Mouse (Mus musculus): ENCODE measurements at regions not wholly inside any gene's neighbourhood (a gene's known extent, or its start where the extent isn't known, plus 50 kb on each side); places are given as distances from the start of the nearest gene placed in this dataset.

DNA sequence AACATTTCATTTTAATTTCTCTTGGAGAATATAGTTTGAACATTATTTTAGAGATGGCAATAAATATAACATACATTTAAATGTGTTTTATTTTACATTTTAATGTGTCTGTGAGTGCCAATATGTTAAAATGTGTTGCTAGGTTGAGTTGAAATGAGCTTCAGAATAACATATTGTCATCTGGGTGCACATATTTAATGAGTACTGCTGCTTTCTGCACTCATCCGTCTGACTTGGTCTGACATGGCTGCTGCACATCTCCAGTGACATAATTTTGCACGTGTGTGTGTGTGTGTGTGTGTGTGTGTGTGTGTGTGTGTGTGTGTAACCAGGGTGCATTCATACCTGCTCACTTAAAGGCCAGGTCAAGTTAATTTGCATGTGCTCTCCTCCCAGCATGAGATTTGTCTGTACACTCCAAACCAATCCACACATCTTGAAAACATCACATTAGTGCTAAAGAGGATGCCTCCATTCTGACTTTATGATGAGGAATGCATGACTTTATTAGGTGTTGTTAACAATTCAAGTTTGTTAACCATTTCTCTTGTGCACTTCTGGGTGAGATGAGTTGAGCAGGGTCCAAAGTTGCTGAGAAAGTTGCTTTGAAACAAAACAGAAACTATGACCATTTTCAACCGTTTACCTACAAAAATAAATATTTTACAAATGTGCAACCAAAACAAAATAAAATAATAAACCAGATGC, 334.6 kb downstream of the C1d start:
- no peak for ATAC-seq (replicated peaks; ENCODE audit: low FRiP score, low TSS enrichment, poor library complexity, severe bottlenecking)

DNA sequence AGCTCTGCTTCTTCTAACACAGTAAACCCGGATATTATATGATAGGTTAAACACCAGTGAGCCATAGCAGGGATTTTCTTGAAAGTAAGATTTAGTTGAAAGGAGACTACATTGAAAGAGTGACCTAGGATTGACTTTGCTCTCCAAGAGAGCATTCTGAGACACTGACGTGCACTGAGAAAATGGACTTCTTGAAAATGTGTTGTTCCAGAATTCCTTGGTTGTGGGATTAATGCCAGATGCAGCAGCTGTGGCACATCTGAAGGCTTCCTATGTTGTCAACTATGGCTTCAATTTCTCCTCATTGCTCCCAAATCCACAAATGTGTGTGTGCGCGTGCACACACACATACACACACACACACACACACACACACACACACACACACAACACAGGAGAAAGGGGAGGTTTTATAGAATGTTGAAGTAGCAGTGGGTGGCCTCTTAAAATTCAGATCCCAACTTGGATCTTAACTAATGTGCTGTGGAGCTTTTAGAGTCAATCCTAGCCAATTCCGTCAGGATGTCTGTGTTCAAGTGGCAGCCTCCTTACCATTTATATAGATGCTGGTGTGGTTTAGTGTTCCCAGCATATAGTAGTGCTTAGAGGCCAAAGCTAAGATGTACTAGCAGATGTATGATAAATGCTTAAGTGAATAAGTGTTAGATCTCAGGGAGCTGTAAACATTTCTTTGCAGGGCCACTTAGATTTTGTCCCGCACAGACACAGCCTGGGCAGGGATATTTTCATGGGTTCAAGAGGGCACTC, 346.5 kb downstream of the C1d start:
- no peak for ATAC-seq (replicated peaks; ENCODE audit: low FRiP score, low TSS enrichment, poor library complexity, severe bottlenecking)

DNA sequence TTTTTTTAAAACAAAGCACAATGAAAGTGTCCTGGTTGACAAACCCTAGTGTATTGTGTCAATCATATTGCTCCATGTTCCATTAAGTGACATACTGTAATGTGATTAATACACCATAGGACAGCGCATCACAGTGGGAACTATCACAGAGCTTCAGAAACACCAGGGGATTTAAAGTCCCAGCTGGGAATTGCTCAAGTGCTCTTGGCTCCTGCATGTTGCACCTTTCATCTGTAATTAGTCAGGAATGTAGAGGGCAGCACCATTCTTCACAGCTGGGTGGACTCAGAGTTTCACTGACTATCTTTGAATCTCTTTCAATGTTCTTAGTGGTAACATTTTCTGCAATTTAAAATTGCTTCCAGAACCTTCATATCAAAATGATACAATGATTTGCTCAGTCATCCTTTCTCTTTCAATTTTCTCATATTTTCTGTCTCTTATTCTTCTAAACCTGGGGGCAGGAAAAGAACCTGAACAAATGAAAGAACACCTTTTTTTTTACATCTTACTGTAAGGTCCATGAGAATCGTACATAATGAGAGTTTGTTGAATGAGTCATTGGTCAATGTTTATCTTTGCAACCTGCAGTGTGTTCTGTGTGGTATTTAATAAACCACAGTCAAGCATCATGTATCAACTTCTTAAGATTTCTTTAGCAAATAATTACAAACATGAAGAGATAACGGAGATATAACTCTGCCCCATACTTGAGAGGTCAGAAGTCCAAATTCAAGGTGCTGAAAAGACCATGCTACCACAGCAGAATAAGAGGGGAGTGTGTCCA, 333.0 kb downstream of the Etaa1 start:
- no peak for ATAC-seq (replicated peaks; ENCODE audit: low FRiP score, low TSS enrichment, poor library complexity, severe bottlenecking)

GRCm38 (mm10) chr11:17629541-17630171, 324.0 kb downstream of the Etaa1 start:
- no peak for ATAC-seq (replicated peaks; ENCODE audit: low FRiP score, low TSS enrichment, poor library complexity, severe bottlenecking)

- ATAC-seq (replicated peaks; ENCODE audit: low FRiP score, low TSS enrichment, poor library complexity, severe bottlenecking) = no peak
These were observed 323.5 kb downstream of the Etaa1 start for GRCm38 (mm10) chr11:17630172-17630553.

DNA sequence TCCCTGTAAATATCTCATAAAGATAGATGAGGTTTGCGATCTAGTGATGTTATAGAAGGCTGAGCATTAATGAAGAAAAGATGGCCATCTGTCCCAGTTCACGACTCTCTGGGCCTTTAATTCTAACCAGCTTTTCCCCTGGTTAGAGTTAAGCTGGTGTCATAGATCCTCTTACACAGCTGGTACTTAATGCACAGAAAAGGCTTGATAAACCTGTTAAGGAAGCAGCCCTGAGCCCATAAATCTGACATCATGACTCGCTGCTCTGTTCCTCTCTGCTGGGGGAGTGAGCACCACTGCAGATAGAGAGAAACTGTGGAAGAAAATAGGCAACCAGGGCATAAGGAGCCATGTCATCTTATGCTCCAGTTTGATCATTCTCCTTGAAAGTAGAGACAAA, 316.5 kb downstream of the Etaa1 start:
- ATAC-seq (replicated peaks; ENCODE audit: low FRiP score, low TSS enrichment, poor library complexity, severe bottlenecking) = no peak

DNA sequence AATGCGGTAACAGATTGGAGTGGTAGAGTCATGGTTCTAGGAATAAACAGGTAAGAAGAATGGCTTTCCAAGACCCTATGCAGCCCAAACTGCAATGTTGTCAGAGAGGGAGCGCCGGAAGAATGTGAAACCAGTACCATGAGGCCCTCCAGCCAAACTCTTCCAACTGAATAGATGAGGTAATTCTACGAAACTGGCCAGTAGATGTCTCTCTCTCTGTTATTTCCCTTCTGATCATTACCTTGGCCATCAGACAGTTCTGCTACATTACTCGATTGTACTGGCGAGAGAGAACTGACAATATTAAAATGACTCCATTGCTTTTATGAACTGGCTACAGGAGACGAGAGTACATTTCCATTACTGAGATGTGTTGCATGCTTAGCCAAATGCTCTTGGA, 313.8 kb downstream of the Etaa1 start:
- no peak for ATAC-seq (replicated peaks; ENCODE audit: low FRiP score, low TSS enrichment, poor library complexity, severe bottlenecking)

- no peak for ATAC-seq (replicated peaks; ENCODE audit: low FRiP score, low TSS enrichment, poor library complexity, severe bottlenecking)
These were observed 306.2 kb downstream of the Etaa1 start for GRCm38 (mm10) chr11:17647441-17647840.

GRCm38 (mm10) chr11:17651389-17652156, 302.1 kb downstream of the Etaa1 start:
- no peak for ATAC-seq (replicated peaks; ENCODE audit: low FRiP score, low TSS enrichment, poor library complexity, severe bottlenecking)

DNA sequence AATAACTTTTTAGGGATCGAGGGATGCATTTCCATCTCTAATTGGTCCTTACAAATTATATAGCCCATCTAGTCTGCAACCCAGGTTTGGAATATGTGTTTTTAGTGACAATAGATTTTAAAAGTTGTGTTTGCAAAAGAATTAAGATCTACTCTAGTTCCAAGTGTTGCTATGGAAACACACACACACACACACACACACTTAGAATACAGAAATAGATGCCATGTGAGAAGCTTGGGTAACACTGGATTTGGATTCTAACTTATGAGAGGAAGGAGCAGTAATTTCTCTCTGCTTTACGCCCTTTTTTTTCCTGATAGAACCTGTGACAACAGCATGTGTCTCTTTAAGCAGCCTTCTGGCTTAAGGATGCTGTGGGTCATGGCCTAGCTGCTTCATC, 297.8 kb downstream of the Etaa1 start:
- no peak for ATAC-seq (replicated peaks; ENCODE audit: low FRiP score, low TSS enrichment, poor library complexity, severe bottlenecking)

- no peak for ATAC-seq (replicated peaks; ENCODE audit: low FRiP score, low TSS enrichment, poor library complexity, severe bottlenecking)
These were observed 296.0 kb downstream of the Etaa1 start for GRCm38 (mm10) chr11:17657720-17658119.

- no peak for ATAC-seq (replicated peaks; ENCODE audit: low FRiP score, low TSS enrichment, poor library complexity, severe bottlenecking)
These were observed 295.4 kb downstream of the Etaa1 start for GRCm38 (mm10) chr11:17658289-17658688.

DNA sequence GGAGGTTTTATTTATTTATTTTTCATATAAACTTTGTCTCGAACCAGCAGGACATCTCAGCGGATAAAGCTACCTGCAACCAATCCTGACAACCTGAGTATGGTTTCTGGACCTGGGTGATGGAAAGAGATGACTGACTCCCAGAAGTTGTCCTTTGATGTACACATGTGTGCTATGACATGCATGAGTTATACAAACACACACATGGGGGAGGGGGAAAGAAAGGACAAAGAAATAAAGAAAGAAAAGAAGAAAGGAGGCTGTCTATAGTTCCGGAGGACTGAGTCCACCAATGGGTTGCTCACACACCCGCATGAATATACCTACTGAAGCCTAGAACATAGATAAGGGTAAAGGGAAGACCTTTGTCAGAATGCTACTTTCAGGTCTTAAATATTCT, 295.0 kb downstream of the Etaa1 start:
- ATAC-seq (replicated peaks; ENCODE audit: low FRiP score, low TSS enrichment, poor library complexity, severe bottlenecking) = no peak

DNA sequence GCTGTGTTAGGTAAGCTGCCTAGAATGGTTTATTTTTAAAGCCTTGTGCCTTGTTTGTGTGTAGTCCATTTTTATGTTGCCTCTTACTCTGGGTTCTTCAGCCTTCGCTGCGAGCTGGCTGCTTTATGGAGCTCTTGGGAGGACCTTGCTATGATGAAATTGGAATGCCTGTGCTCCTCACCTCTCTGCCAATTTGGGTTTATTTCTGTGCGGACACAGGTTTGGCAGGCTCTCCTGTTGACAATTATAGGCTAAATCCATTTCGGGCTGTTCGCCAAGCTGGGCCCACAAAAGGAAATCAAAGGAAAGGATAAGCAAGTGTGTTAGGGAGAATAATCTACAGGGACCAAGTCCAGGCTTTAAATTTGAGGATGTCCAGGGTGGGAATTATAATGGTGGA, 289.8 kb downstream of the Etaa1 start:
- no peak for ATAC-seq (replicated peaks; ENCODE audit: low FRiP score, low TSS enrichment, poor library complexity, severe bottlenecking)

GRCm38 (mm10) chr11:17665624-17666552, 287.8 kb downstream of the Etaa1 start:
- ATAC-seq (replicated peaks; ENCODE audit: low FRiP score, low TSS enrichment, poor library complexity, severe bottlenecking) = no peak

DNA sequence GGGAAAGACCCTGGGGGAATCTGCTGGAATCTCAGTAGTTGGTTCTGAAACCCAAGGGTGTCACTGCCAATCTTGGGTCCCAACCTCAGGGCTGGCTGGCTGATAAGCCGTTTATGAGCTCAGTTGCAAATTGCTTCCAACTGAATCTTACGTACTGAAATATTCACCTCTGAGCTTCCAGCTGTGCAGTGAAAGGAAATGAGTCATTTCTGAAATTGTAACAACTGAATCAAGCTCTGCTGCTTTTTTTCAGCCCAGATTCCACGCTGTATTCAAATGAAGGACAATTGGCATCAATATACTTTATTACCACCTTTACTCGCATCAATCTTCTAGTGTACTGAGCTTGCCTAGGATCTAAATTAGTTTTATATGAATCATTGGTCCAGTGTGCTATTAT, 272.7 kb downstream of the Etaa1 start:
- no peak for ATAC-seq (replicated peaks; ENCODE audit: low FRiP score, low TSS enrichment, poor library complexity, severe bottlenecking)

DNA sequence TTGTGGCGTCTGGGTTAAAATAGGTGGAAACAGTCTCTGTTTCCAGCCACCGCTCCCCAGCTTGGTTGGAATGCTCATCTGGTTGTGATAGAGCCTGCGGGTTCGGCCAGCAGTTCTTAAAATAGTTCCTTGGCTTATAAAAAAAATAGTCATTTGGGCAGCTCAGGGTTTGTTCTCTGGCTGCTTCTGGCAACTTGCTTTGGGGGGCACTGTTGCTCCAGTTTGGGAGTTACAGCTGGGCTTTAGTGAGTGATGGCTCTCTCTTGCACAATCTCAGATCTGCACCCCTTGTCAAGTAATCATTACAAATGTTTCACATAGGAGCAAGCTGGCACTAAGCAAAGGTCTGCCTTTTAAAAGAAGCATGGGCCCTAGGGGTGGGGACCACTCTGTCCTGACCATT, 268.0 kb downstream of the Etaa1 start:
- ATAC-seq (replicated peaks; ENCODE audit: low FRiP score, low TSS enrichment, poor library complexity, severe bottlenecking) = no peak

DNA sequence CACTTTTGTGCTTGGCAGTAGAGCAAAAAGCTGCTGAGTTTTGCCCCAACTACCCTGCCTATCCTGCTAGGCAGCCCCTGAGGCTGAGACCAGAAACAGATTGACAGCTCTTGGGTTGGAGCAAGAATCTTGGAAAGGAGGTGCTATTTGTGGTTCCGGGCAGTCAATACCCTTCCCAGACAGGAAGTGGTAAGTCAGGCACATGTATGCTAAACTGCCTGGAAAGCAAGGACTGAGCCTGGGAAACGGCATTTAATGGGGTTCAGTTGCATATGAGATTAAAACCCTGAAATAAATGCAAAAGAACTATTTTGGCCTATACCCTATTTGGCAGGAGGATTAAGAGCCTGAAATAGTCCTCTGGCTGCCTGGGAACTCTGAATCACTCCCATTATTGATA, 266.9 kb downstream of the Etaa1 start:
- ATAC-seq (replicated peaks; ENCODE audit: low FRiP score, low TSS enrichment, poor library complexity, severe bottlenecking) = no peak
